Mouse (Mus musculus): ENCODE measurements around the gene Emilin2. TPM values are rescaled to one million over a fixed set of nuclear protein-coding genes. Genes with fewer than 3 reads are reported as not detected.

Gene Emilin2
- polyA plus RNA-seq, 1 experiment: 3.2 TPM

DNA sequence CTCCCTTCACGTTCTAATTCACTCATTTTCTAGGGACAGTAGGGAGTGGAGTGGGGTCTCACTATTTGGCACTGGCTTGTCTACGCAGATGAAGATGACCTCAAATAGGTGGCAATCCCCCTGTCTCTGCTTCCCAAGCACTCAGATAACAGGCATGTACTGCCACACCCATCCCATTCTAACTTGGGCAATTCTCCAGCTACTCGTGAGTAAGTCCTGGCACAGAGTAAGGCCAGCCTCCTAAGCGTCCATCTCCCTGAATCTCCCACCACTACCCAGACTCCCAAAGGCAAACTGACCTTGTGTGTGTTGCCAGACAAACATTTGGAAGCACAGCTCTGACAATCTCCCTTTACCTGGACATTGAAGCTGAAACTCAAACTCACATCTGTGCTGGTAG, 18.9 kb downstream of the Emilin2 start:
- Histone ChIP-seq H3K4me3 (no peak overlapping the region), H3ac (ENCODE audit: control insufficient read depth, insufficient read length) (no peak overlapping the region), H3K36me3 (ENCODE audit: control insufficient read depth, insufficient read depth) (no peaks in the 10 kb centered on the region), H3K27me3 (ENCODE audit: control insufficient read depth, insufficient read depth, insufficient read length) (no peaks in the 10 kb centered on the region), H3K4me2 (ENCODE audit: low read depth) (no peak overlapping the region), H3K79me2 (ENCODE audit: control insufficient read depth, insufficient read depth) (no peaks in the 10 kb centered on the region)
- no peak for TF ChIP-seq MAX (IDR thresholded peaks at IDR 0.05; ENCODE audit: low read depth)
- TF ChIP-seq POLR2A (IDR thresholded peaks at IDR 0.05; ENCODE audit: insufficient read length, low read depth): no peak
- no peak for TF ChIP-seq TCF12 (IDR thresholded peaks at IDR 0.05; ENCODE audit: insufficient read depth, poor library complexity, severe bottlenecking)
- TF ChIP-seq MYOD1 (IDR thresholded peaks at IDR 0.05; ENCODE audit: control insufficient read depth in 1 of 3, insufficient read length in 2 of 3, low read depth in 2 of 3): no peak
- TF ChIP-seq USF1 (IDR thresholded peaks at IDR 0.05; ENCODE audit: low read depth): no peak
- TF ChIP-seq REST (IDR thresholded peaks at IDR 0.05; ENCODE audit: insufficient read depth, insufficient read length): no peak
- TF ChIP-seq MYOG (IDR thresholded peaks at IDR 0.05; ENCODE audit: control insufficient read depth in 1 of 3, insufficient read depth in 1 of 3, insufficient read length in 2 of 3, low read depth in 2 of 3): no peak
- TF ChIP-seq SRF (IDR thresholded peaks at IDR 0.05; ENCODE audit: control insufficient read depth, insufficient read length, low read depth): no peak
- TF ChIP-seq CEBPB (IDR thresholded peaks at IDR 0.05; ENCODE audit: insufficient read depth, poor library complexity, severe bottlenecking): no peak
- TF ChIP-seq E2F4 (IDR thresholded peaks at IDR 0.05; ENCODE audit: insufficient read depth): no peak
- no peak for TF ChIP-seq POLR2AphosphoS2 (IDR thresholded peaks at IDR 0.05; ENCODE audit: insufficient read length, low read depth)

DNA sequence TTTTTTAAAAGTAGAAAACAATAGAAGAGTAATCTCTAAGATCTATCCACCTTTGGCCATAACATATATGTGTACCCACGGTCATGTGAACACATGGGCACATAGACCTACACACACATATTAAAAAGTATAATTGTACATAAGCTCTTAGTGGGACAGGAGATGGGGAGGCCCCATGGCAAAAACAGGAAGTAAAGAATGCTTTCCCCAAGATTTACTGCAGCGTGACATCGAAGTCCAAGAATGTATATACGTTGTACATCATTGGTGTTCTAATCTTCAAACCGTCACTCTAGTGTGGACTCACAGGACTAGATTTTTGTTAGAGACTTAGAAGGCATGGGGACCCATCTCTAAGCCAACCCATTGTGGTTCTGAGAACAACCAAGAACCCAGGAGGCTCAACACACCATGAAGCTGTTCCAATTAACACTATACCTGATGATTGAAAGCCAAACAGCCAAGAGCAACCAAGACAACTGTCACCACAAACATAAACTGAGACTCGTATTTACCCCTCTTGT, 19.8 kb downstream of the Emilin2 start:
- Histone ChIP-seq H3ac (ENCODE audit: control insufficient read depth, insufficient read length) (no peak overlapping the region), H3K36me3 (ENCODE audit: control insufficient read depth, insufficient read depth) (no peaks in the 10 kb centered on the region), H3K4me2 (ENCODE audit: low read depth) (no peak overlapping the region), H3K4me3 (no peak overlapping the region), H3K27me3 (ENCODE audit: control insufficient read depth, insufficient read depth, insufficient read length) (no peaks in the 10 kb centered on the region), H3K79me2 (ENCODE audit: control insufficient read depth, insufficient read depth) (no peaks in the 10 kb centered on the region)
- TF ChIP-seq POLR2AphosphoS2 (IDR thresholded peaks at IDR 0.05; ENCODE audit: insufficient read length, low read depth): no peak
- TF ChIP-seq TCF12 (IDR thresholded peaks at IDR 0.05; ENCODE audit: insufficient read depth, poor library complexity, severe bottlenecking): no peak
- no peak for TF ChIP-seq POLR2A (IDR thresholded peaks at IDR 0.05; ENCODE audit: insufficient read length, low read depth)
- no peak for TF ChIP-seq REST (IDR thresholded peaks at IDR 0.05; ENCODE audit: insufficient read depth, insufficient read length)
- TF ChIP-seq MAX (IDR thresholded peaks at IDR 0.05; ENCODE audit: low read depth): no peak
- TF ChIP-seq CEBPB (IDR thresholded peaks at IDR 0.05; ENCODE audit: insufficient read depth, poor library complexity, severe bottlenecking): no peak
- no peak for TF ChIP-seq MYOG (IDR thresholded peaks at IDR 0.05; ENCODE audit: control insufficient read depth in 1 of 3, insufficient read depth in 1 of 3, insufficient read length in 2 of 3, low read depth in 2 of 3)
- TF ChIP-seq SRF (IDR thresholded peaks at IDR 0.05; ENCODE audit: control insufficient read depth, insufficient read length, low read depth): no peak
- TF ChIP-seq MYOD1 (IDR thresholded peaks at IDR 0.05; ENCODE audit: control insufficient read depth in 1 of 3, insufficient read length in 2 of 3, low read depth in 2 of 3): no peak
- TF ChIP-seq TCF3 (IDR thresholded peaks at IDR 0.05; ENCODE audit: insufficient read length, low read depth): no peak

GRCm38 (mm10) chr17:71290486-71291410, 21.0 kb downstream of the Emilin2 start:
- H3ac ChIP-seq (ENCODE audit: control insufficient read depth, insufficient read length): no peak overlapping the region
- H3K79me2 ChIP-seq (ENCODE audit: control insufficient read depth, insufficient read depth): no peaks in the 10 kb centered on the region
- H3K27me3 ChIP-seq (ENCODE audit: control insufficient read depth, insufficient read depth, insufficient read length): no peaks in the 10 kb centered on the region
- H3K4me3 ChIP-seq: no peak overlapping the region
- TF ChIP-seq POLR2AphosphoS2 (IDR thresholded peaks at IDR 0.05; ENCODE audit: insufficient read length, low read depth) (no peak), E2F4 (IDR thresholded peaks at IDR 0.05; ENCODE audit: insufficient read depth) (no peak), MYOG (IDR thresholded peaks at IDR 0.05; ENCODE audit: control insufficient read depth in 1 of 3, insufficient read depth in 1 of 3, insufficient read length in 2 of 3, low read depth in 2 of 3) (no peak), TCF3 (IDR thresholded peaks at IDR 0.05; ENCODE audit: insufficient read length, low read depth) (no peak), CEBPB (IDR thresholded peaks at IDR 0.05; ENCODE audit: insufficient read depth, poor library complexity, severe bottlenecking) (no peak), MAX (IDR thresholded peaks at IDR 0.05; ENCODE audit: low read depth) (no peak), POLR2A (IDR thresholded peaks at IDR 0.05; ENCODE audit: insufficient read length, low read depth) (no peak), MYOD1 (IDR thresholded peaks at IDR 0.05; ENCODE audit: control insufficient read depth in 1 of 3, insufficient read length in 2 of 3, low read depth in 2 of 3) (no peak), SRF (IDR thresholded peaks at IDR 0.05; ENCODE audit: control insufficient read depth, insufficient read length, low read depth) (no peak), REST (IDR thresholded peaks at IDR 0.05; ENCODE audit: insufficient read depth, insufficient read length) (no peak), USF1 (IDR thresholded peaks at IDR 0.05; ENCODE audit: low read depth) (no peak)
- no peaks in the 10 kb centered on the region for H3K36me3 ChIP-seq (ENCODE audit: control insufficient read depth, insufficient read depth)
- no peak overlapping the region for H3K4me2 ChIP-seq (ENCODE audit: low read depth)

DNA sequence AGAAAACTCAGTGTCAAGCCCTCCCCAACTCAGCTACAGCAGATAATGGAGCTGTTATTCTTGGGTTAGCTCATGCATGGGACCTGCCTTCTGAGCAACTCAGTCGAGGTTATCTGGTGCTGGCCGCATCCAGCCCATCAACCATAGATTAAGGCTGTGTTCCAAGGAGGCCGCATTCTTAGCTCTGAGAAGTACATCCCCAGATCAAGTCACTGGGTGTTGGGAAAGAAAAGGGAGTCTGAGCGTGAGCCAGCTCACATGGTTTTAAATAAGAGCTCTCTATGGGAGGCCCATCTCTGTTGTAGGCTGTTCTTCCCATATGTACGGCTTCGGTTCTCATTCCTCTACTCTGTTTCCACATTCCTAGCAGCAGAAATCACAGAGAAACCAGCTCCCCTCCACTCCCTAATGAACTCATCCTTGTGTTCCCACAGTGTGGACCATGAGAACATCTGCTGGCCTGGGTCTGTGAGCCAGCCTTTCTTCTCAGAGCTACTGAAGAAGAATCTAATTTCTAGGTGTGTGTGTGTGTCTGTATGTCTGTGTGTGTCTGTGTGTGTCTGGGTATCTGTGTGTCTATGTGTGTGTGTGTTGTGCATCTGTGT, 22.1 kb downstream of the Emilin2 start:
- H3K4me2 ChIP-seq (ENCODE audit: low read depth): no peak overlapping the region
- H3K36me3 ChIP-seq (ENCODE audit: control insufficient read depth, insufficient read depth): no peaks in the 10 kb centered on the region
- H3ac ChIP-seq (ENCODE audit: control insufficient read depth, insufficient read length): no peak overlapping the region
- TF ChIP-seq TCF3 (IDR thresholded peaks at IDR 0.05; ENCODE audit: insufficient read length, low read depth): no peak
- no peak for TF ChIP-seq SRF (IDR thresholded peaks at IDR 0.05; ENCODE audit: control insufficient read depth, insufficient read length, low read depth)
- no peak for TF ChIP-seq POLR2A (IDR thresholded peaks at IDR 0.05; ENCODE audit: insufficient read length, low read depth)
- TF ChIP-seq REST (IDR thresholded peaks at IDR 0.05; ENCODE audit: insufficient read depth, insufficient read length): no peak
- no peak for TF ChIP-seq POLR2AphosphoS2 (IDR thresholded peaks at IDR 0.05; ENCODE audit: insufficient read length, low read depth)
- no peak for TF ChIP-seq MYOG (IDR thresholded peaks at IDR 0.05; ENCODE audit: control insufficient read depth in 1 of 3, insufficient read depth in 1 of 3, insufficient read length in 2 of 3, low read depth in 2 of 3)
- TF ChIP-seq MAX (IDR thresholded peaks at IDR 0.05; ENCODE audit: low read depth): no peak
- no peaks in the 10 kb centered on the region for H3K27me3 ChIP-seq (ENCODE audit: control insufficient read depth, insufficient read depth, insufficient read length)
- H3K79me2 ChIP-seq (ENCODE audit: control insufficient read depth, insufficient read depth): no peaks in the 10 kb centered on the region
- no peak overlapping the region for H3K4me3 ChIP-seq
